Mouse (Mus musculus): ENCODE measurements around the gene Tmcc2. TPM values are rescaled to one million over a fixed set of nuclear protein-coding genes. Genes with fewer than 3 reads are reported as not detected.

Tmcc2 gene
- total RNA-seq, 2 experiments from 2014 or later, result 17.0 to 17.5 TPM

DNA sequence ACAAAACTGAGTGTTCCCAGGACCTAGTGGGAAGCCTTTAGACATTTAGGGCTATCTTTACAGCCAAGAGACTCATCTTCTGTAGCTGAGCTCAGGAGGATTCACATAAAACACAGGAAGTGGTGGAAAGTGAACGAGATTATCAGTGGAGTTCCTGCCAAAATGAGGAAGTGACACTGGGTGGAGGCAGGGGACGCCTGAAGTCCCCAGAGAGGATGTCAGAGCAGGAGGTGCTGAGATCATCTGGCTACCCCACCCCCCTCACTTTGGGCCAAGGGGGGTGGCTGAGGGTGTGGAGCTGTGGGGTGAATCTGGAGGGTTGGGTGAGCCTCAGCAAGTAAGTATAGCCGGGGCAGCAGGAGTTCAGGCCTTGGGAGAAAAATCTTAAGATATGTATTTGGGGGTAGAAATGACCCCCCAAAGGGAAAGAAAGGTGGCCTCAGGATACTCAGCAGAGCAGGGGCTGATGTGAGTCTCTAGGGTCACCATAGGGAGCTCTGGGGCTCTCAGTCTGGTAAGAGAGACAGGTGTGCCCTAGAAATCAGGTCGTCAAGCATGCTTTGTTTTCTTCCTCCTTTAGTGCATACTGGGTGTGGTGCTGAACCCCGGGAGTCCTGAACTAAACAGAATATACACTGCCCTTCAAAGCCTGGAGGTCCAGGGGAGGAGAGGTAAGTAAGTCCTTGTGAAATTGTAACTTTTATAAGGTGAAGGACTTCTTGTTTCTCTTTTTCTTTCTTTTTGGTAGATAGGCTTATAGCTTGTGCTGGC lies 49.2 kb downstream of the Tmcc2 start:
- peak; percentile 72 for DNase-seq

DNA sequence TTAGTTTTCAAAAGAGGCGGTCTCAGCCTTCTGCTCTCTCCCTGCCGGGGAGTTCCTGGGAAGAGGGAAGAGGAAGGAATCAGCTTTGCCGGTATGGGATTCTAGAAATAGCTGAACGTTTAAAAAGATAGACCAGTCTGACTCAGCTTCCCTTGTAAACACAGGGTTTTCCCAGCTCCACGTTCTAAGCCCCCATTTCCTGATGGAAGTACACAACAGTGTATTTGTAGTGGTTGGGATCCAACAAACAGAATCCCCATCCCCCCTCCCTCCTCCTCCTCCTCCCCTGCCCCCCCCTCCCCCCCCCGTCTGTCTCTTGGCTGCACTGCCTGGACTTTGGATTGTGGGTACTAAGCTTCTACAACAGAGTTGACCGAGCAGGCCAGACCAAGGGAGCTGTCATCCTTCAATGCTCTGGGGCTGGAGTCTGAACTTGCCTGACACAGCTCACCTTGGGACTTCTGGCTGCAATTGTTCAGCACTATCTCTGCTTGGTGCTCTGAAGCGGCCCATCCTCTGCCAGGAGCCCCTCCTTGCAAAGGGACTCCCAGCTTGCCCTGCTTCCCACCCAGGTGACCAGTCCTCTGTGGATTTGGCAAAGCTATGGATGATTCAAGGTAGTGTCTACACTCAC lies 52.9 kb downstream of the Tmcc2 start:
- DNase-seq, result no peak

DNA sequence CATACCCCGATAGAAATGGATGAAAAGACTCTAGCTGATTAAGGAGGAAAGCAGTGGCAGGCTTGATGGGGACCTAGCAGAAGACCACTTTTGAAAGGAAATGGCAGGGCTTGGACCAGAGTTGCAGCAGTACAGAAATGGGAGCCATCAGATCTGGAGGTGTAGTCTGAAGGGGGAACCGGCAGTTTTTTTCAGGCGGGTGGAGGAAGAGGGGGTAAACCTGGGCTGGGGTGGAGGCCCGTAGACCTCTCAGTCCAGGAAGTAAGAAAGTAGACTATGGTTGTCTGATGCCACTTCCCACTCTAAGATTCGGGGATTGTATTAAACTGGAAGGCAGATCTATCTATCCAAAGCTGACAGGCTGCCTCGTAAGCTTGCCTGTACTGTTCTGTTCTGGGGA lies 54.2 kb downstream of the Tmcc2 start:
- no peak for DNase-seq

DNA sequence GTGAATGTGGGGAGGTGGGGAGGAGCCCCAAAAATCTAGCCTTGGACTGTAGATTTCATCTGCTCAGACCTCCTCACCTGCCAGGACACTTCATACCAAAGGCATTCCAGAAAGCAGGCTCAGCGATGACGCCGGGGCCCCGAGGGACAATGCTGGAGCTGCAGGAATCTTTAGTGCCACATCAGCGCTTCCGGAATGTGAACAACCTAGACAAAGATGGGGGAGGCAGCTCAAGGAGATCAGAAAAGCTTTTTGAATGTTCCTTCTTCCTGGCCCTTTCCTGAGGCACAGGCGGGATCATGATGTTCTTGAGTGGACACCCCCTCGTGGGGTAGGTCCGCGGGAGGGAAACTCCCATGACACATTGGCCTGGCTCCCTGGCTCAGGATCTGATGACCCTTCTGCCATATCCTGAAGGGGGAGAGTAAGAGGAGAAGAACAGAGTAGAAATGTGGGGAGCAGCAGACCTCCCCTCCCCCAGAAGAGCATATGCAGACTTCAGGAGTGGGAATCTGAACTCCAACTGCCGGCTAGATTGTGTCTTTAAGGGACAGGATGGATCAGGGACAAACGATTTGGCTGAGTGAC lies 55.6 kb downstream of the Tmcc2 start:
- peak; percentile 65 for DNase-seq

DNA sequence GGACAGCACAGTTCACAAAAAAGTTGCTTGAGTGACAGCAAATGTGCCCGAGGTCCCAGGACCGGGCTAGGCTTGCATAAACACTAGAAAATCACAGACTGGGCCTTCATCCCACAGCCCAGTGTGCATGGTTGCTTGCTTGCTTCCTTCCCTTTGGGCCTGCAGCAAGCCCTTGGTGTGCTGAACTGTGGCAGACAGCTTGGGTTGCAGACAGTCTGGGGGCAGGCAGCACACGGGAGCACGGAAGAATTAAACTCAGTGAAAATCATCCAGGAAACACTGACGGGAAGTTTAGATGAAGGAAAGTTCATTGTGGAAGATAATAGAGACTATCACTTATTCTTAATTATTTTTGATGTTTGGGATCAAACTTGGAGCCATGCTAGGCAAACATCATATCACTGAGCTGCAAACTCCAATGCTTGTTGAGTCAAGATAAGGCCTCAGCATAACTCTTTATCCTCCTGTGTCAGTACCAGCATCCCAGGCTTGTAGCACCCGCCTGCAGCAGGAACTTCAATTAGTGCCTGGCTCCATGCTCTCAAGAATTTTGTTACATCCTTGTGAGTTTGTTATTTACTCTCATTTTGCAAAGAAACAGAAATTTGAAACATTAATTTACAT lies 56.8 kb downstream of the Tmcc2 start:
- DNase-seq, result no peak

DNA sequence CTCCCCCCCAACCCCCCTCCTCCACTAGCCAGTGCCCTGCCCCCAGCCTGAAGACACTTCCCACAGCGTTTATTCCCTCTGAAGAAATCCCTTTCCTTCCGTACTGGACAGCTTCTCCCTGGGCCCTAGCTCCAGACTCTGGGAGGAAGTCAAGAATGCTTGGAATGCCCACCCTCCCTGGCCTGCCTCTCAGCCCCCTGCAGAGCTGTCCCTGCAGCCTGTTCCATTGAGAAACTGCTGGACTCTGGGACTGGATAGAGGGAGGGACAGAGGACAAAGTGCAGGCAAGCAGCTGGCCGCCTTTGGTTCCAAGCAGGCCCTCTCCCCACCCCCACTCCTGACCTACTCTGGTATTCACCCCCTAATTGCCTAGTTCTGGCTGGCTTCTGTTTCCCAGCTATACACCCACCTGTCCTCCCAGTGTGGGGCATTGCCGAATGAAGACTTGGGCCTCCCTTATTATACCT lies 57.4 kb downstream of the Tmcc2 start:
- peak; percentile 74 for DNase-seq

DNA sequence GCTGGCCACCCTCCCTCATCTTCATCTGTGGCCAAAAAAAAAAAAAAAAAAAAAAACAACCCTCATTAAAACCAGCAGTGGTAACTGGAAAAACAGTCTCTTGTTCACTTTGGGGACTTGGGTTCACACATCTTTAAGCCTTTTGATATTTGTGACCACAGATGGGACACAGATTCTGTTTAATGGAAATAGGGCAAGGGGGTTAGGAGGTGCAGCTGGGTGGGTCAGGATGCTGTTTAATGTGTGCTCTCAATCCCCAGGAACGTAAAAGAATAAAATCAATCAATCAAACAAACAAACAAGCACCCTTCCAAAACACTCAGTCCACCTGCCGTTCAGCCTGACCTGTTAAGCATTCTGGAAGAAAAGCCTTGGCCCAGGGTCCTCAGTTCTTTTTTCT lies 57.9 kb downstream of the Tmcc2 start:
- no peak for DNase-seq

DNA sequence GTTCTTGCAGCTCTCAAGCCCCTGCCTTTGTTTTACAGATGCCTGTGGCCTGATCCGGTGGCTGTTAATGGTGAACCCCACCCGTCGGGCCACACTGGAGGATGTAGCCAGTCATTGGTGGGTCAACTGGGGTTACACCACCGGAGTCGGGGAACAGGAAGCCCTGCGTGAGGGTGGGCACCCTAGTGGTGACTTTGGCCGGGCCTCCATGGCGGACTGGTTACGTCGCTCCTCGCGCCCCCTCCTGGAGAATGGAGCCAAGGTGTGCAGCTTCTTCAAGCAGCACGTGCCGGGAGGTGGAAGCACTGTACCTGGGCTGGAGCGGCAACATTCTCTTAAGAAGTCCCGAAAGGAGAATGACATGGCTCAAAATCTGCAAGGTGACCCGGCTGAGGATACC lies 59.8 kb downstream of the Tmcc2 start:
- no peak for DNase-seq

DNA sequence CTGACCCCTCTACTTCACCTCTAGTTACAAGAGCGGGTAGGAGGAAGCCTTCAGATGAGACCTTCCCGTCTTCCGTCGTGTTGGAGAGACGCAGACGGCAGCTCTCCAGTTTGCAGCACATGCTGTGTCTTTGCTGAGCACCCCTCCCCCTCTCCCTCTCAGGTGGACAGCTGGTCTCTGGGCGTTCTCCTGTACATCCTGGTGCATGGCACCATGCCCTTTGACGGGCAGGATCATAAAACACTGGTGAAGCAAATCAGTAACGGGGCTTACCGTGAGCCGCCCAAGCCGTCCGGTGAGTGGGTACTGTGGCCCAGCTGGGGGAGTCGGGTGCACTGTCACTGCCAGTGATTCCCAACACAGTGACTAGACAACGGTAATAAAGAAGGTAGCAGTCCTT lies 60.7 kb downstream of the Tmcc2 start:
- no peak for DNase-seq

DNA sequence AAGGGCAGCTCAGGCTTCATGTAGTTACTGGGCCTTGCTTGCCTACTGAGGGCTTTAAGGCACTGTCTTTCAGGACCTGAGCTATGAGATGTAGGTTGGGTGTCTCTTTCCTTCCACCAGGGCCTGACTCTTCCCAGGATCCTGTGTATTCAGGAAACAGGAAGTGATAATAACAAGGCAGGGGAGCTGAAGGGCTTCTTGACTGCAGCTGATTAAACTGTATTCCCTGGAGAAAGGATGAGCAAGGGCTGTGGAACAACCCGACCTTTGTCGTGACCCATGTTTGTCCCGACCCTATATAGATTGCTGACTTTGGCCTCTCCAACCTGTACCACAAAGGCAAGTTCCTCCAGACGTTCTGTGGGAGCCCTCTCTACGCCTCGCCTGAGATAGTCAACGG lies 61.4 kb downstream of the Tmcc2 start:
- no peak for DNase-seq

DNA sequence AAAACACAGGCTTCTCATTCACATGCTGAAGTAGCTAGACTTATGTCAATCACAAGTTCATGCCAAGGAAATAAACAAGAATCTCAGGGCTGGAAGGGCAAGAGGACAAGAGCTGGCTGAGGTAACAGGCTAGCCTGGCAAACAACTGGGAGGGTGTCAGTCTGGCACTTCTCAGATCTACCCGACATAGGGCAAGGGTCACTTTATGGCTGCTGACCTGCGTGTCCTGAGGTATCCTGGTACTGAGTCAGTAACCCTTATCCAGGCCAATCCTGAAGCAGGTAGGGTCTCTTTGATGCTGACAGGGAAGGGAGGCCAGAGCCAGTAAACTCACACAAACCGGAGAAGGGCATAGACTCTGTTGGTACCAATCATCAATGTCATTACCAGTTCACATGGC lies 62.5 kb downstream of the Tmcc2 start:
- no peak for DNase-seq

DNA sequence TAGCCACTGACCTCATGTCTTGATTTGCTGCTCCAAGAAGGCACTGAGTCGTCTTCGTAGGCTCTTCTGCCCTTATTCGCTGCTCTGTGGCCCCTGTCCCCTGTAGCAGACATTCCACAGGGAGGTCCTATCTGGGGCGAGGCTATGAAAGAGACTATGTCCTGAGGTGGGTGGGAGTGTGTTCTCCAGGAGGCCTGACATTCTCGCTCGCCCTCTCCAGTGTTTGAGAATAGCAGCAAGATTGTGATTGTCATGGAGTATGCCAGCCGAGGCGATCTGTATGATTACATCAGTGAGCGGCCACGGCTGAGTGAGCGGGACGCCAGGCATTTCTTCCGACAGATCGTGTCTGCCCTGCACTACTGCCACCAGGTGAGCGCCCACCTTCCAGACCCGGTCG lies 63.6 kb downstream of the Tmcc2 start:
- no peak for DNase-seq

DNA sequence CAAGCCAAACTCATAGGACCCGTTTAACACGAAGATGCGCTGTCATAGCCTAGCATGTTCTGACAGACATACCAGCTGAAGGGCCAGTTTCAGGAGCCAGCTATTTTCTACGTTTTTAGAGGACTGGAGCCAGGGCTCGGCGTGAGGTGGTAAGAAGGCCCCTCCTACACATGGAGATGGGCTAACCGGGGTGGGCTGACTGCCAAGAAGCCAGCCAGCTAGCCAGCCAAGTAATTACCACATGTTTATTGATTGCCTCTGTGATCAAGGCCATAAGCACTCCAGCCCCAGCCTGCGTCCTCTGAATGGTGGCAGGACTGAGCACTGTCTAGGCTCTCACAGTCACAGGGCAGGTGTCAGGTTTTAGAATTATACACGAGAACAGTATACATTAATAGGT lies 64.3 kb downstream of the Tmcc2 start:
- DNase-seq, result no peak

DNA sequence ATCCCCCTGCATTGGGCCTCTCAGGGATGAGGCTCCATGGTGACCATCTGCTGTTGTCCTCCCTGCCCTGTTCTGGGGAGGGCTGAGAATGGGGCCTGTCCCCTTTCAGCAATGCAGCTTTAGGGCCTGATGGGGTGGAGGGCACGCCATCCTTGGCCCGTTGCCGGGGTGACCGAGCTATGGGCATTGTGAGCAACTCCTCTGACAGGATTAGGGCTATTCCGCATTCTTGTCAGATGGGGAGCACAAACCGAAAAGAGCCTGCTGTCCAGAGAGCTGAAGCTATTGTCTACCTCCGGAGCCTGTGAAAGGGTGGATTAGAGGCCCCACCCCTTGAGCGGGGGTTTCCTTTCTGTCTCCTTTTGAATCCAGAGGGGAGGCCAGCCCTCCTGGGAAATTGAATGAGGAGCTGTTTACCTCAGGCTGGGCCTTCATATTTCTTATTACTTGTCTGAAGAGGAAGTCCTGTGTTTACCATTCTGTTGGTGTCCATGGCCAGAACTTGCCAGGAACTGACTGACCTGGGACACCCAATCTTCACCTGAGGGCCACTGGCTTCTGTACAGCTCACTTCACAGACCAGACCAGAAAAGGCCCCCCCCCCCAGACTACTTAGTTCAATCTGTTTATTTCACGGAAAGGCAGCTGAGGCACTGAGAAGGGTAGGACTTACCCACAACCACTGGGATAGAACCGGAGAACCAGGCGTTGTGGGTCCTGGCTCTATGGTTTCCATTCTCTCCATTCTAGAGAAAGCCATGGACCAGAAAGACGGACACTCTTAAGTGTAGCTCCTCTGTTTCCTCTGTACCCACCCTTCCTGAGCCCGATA lies 68.2 kb downstream of the Tmcc2 start:
- peak; percentile 38 for DNase-seq

DNA sequence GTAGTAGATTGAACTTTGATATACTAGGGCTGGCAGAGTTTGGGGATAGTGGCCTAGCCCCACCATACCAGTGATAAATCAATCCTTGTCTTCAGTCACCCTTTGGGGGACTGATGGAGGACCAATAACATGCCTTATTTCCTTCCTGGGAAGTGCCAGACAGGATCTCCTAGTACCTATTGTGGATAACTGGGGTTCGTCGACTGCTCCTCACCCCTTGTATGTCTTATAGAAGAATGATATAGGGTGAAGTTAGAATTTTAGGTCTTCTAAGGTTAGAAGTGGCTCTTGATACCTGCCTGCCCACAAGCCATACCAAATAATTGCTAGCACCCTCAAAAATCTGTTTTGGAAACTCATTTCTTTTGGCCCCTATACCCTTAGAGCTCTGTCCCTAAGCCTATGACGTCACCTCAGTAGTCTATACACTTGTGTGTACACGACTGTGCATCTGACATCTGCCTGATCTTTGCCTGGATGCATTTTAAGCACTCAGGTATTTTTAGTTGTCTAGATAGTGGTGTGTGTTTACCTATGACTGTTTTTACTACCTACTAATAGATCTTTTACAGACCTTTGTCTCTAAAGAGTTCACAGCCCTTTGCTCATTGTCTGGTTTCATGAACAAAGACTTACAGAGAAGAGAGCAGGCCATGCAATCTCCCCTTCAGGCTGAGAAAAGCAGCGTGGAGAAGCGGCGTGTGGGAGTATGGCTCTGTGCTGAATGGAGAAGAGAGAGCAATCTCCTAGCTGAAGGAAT lies 69.1 kb downstream of the Tmcc2 start:
- DNase-seq, result no peak

DNA sequence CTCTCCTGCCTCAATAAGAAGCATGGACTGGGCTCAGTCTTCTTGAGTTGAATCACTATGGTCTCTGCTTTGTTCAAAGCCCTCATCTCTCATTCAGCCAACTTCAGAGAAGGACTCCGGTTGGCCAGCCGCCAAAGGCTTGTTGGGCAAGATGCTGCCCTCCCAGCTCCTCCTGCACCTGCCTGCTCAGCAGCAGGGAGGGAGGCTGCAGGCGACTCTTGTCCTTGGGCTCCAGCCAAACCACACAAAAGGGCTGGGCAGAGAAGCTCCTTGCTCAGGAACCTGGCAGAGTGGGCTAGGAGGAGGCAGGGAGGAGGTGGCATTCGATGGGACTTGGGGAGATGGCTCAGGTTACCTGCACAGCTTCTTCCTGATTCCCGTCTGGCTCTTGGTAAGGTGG lies 71.8 kb downstream of the Tmcc2 start:
- DNase-seq, result peak; percentile 56

DNA sequence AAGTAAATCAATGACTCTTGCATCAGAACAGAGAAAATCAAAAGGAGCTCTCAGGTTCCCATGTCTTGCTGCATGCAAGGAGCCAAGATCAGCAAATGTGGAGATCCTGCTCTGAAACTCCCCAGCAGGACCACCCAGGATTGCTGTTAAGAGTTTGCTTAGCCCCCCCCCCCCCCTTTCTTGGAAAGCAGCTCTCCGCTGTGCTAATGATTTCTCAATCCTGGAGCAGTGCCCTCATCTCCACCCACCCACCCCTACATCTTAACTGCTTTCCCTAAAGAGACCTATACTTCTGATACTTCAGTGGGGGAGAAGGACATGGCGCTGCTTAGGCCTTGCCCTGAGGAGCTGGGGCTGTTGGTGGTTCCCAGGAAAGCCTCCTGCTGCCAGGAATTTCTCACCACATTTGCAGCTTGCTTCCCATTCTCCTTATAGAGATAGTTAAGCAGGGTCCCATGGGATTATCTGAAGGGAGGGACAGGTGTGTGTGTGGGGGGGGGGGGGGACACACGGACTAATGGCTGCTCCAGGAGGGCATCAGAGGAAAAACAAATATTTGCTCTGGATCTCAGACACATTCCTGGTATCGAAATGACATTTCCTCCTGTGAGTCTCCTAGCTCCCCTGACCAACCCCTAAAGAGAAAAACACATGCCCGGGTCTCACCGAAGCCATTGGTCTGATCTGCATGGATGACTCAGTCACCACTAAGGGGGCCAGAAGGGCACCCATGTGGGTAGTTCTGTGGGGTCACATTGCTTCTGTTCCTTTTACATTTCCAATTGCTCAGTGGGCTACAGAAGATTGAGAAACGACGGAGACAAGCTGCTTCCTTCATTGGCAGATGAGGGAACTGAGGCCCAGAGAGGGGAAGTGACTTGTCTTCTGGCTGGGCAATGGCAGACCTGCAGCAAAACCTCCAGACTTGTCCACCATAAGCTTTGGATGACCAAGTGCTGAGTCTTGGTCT lies 72.9 kb downstream of the Tmcc2 start:
- no peak for DNase-seq

DNA sequence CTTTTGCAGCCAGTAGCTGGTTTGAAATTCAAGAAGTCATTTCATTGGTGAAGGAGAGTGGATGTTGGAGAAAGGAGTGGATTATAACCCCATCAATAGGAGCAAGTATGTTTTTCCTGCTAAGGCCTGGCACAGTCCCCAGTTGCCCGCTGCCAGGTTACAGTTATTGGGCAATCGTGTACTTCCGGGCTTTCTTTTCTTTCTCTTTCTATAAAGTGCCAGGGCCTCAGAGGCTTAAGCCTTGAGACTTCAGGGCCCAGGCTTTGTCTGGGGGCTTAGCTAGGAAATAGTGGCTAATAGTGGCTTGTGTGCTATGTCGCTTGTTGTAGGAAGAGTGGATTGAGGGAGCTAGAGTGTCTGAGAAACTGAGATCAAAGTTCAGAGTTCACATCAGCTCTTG lies 73.7 kb downstream of the Tmcc2 start:
- DNase-seq, result no peak

DNA sequence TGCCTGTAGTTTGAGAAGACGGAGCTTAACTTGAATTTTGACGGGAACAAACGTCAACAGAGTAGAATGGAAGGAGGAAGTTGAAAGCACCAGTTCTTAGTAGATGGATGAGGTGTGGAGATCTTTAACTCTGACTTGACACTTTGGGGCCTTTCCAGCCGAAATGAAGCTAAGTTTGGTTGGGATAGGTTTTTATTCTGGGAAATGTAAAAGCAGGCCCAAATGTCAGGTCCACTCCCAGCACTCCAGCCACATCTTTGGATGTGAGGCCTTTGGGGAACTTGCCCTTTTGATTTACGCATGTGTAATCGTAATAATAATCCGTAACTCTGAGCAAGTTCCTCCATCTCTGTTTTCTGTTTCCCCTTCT lies 74.5 kb downstream of the Tmcc2 start:
- no peak for DNase-seq

DNA sequence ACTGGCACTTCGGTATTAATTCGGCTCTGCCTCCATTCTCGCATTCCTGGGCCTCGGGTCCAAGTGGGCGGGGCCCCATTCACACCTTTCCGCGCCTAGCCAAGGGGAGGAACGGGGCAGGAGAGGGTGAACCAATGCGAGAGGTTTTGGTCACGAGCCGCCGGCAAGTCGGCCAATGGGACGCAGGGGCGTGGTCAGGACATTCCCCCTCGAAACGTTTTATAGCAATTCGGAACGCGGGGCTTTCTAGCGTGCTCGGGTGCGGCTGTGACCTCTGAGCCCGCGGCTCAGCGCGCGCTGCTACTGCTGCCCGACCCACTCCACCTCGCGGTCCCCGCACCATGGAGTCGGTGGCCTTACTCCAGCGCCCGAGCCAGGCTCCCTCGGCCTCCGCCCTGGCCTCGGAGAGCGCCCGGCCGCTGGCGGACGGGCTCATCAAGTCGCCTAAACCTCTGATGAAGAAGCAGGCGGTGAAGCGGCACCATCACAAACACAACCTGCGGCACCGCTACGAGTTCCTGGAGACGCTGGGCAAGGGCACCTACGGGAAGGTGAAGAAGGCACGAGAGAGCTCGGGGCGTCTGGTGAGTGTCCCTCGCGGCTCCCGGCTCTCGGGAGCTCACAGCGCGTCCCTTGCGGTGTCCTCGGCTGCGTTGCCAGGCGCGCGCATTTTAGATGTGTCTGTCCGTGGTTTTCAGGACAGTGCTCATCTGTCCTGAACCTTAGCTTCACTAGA lies 75.0 kb downstream of the Tmcc2 start, which contains the start of gene Nuak2:
Nuak2 (plus strand) TSS at position 238 of the 736 bp plus-strand sequence.
- DNase-seq, result peak; percentile 86

All from heart, postnatal 4 days (tissue).